Mouse (Mus musculus) spleen, adult 2 months (tissue): ENCODE measurements at regions not wholly inside any gene's neighbourhood (a gene's known extent, or its start where the extent isn't known, plus 50 kb on each side); places are given as distances from the start of the nearest gene placed in this dataset.

Experiments used
- CTCF ChIP-seq: fragments of 200-500 bp; IDR thresholded peaks from 2 replicates; pipeline ENCODE4 v1.5.1; 2011; ENCODE audit warnings: mild to moderate bottlenecking, inconsistent platforms; ENCODE audit not compliant: insufficient read depth, insufficient read length, insufficient replicate concordance; ENCODE audit errors: extremely low read depth
- POLR2A ChIP-seq: fragments of 200-500 bp; IDR thresholded peaks from 2 replicates; pipeline ENCODE4 v1.6.1; 2011; ENCODE audit warnings: low read depth, low read length, inconsistent platforms

GRCm38 (mm10) chr12:39558491-39558890, 479.3 kb downstream of the Arl4a start:
- TF ChIP-seq POLR2A (no peak), CTCF (no peak)
